Mouse (Mus musculus): Measurements from ENCODE around the gene Rfx4. TPM values are rescaled to one million over a fixed set of nuclear protein-coding genes. Genes with fewer than 3 reads are reported as not detected.

The Rfx4 gene
- polyA plus RNA-seq, 1 experiment from 2014 or later, result not detected

GRCm38 (mm10) chr10:84948970-84949683, 193.3 kb downstream of the Rfx4 start:
- Histone ChIP-seq H3K27me3 (ENCODE audit: control insufficient read depth, insufficient read depth, low read length) (no peaks in the 10 kb centered on the region), H3K4me2 (replicated peaks; ENCODE audit: low read depth) (no peak overlapping the region), H3K4me1 (replicated peaks; ENCODE audit: control insufficient read depth, insufficient read depth) (peaks cover 4% of the 10 kb centered on the region; the same call in 1 of the 2 replicates), H3K9ac (ENCODE audit: low read length) (no peak overlapping the region), H3K4me3 (ENCODE audit: low read depth, low read length) (no peak overlapping the region), H3K36me3 (ENCODE audit: control insufficient read depth, insufficient read depth, low read length) (peaks cover 3% of the 10 kb centered on the region; the same call in 1 of the 2 replicates), H3K27ac (replicated peaks) (peak overlapping the region; percentile 41), H3K9me3 (ENCODE audit: control insufficient read depth, low read length) (no peaks in the 10 kb centered on the region)
- 24% methylated on average over 8 of the region's 8 CpGs for WGBS
- TF ChIP-seq EP300 (optimal IDR thresholded peaks at IDR 0.05) (no peak), CTCF (IDR thresholded peaks at IDR 0.05; ENCODE audit: low read depth) (no peak)
- ATAC-seq (ENCODE audit: low FRiP score, low TSS enrichment) (0 out of 2 replicates have a peak, but pooled peaks have one; percentile 42), DNase-seq (ENCODE audit: low spot score) (no peak)

- no peak for DNase-seq (ENCODE audit: low spot score)
- Histone ChIP-seq H3K4me3 (ENCODE audit: low read depth, low read length) (no peak overlapping the region), H3K9ac (ENCODE audit: low read length) (no peak overlapping the region), H3K4me2 (replicated peaks; ENCODE audit: low read depth) (no peak overlapping the region), H3K36me3 (ENCODE audit: control insufficient read depth, insufficient read depth, low read length) (peaks cover 3% of the 10 kb centered on the region; the same call in 1 of the 2 replicates), H3K27me3 (ENCODE audit: control insufficient read depth, insufficient read depth, low read length) (no peaks in the 10 kb centered on the region), H3K9me3 (ENCODE audit: control insufficient read depth, low read length) (no peaks in the 10 kb centered on the region), H3K27ac (replicated peaks) (peak overlapping the region; percentile 41), H3K4me1 (replicated peaks; ENCODE audit: control insufficient read depth, insufficient read depth) (peaks cover 4% of the 10 kb centered on the region; the same call in 1 of the 2 replicates)
- 50% methylated on average over 3 of the region's 3 CpGs for WGBS
- TF ChIP-seq EP300 (optimal IDR thresholded peaks at IDR 0.05) (no peak), CTCF (IDR thresholded peaks at IDR 0.05; ENCODE audit: low read depth) (no peak)
- ATAC-seq (ENCODE audit: low FRiP score, low TSS enrichment), result no peak; the same call in 1 of the 2 replicates
Observed at GRCm38 (mm10) chr10:84949684-84950010, 193.8 kb downstream of the Rfx4 start.

DNA sequence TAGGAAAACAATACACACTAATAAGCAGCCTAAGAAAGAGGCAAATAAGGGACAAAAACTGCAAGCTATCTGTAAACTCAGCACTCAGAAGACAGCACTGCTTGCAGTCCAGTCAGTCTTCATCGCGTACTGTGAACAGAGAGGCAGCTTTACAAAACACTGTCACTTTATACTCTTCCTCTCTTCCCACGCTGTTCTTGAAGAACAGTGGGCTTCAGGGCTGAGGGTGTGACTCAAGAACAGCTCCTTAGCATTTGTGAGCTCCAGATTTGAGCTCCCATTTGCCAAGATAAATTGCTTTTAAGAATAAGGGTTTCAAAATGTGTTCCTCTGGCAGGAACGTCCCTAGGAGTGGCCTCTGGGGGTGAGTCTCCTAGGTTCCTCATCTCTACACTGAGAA, 194.5 kb downstream of the Rfx4 start:
- Histone ChIP-seq H3K36me3 (ENCODE audit: control insufficient read depth, insufficient read depth, low read length) (peaks cover 3% of the 10 kb centered on the region; the same call in 1 of the 2 replicates), H3K9me3 (ENCODE audit: control insufficient read depth, low read length) (no peaks in the 10 kb centered on the region), H3K9ac (ENCODE audit: low read length) (no peak overlapping the region), H3K4me1 (replicated peaks; ENCODE audit: control insufficient read depth, insufficient read depth) (peaks cover 4% of the 10 kb centered on the region; the same call in 1 of the 2 replicates), H3K4me2 (replicated peaks; ENCODE audit: low read depth) (no peak overlapping the region), H3K27me3 (ENCODE audit: control insufficient read depth, insufficient read depth, low read length) (no peaks in the 10 kb centered on the region), H3K27ac (replicated peaks) (no peak overlapping the region), H3K4me3 (ENCODE audit: low read depth, low read length) (no peak overlapping the region)
- ATAC-seq (ENCODE audit: low FRiP score, low TSS enrichment) (no peak), DNase-seq (ENCODE audit: low spot score) (no peak)
- TF ChIP-seq EP300 (optimal IDR thresholded peaks at IDR 0.05), result no peak
- TF ChIP-seq CTCF (IDR thresholded peaks at IDR 0.05; ENCODE audit: low read depth), result no peak
- WGBS, result 60% methylated on average over 4 of the region's 4 CpGs

GRCm38 (mm10) chr10:84954236-84954635, 198.4 kb downstream of the Rfx4 start:
- Histone ChIP-seq H3K36me3 (ENCODE audit: control insufficient read depth, insufficient read depth, low read length) (no peaks in the 10 kb centered on the region; the same call in 1 of the 2 replicates), H3K27me3 (ENCODE audit: control insufficient read depth, insufficient read depth, low read length) (no peaks in the 10 kb centered on the region), H3K4me3 (ENCODE audit: low read depth, low read length) (no peak overlapping the region), H3K9ac (ENCODE audit: low read length) (no peak overlapping the region), H3K4me1 (replicated peaks; ENCODE audit: control insufficient read depth, insufficient read depth) (0 out of 2 replicates have a peak, but pooled peaks cover 4% of the 10 kb centered on the region), H3K4me2 (replicated peaks; ENCODE audit: low read depth) (no peak overlapping the region), H3K9me3 (ENCODE audit: control insufficient read depth, low read length) (no peaks in the 10 kb centered on the region), H3K27ac (replicated peaks) (no peak overlapping the region)
- WGBS, result 95% methylated on average over 10 of the region's 10 CpGs
- no peak for TF ChIP-seq EP300 (optimal IDR thresholded peaks at IDR 0.05)
- no peak for TF ChIP-seq CTCF (IDR thresholded peaks at IDR 0.05; ENCODE audit: low read depth)
- ATAC-seq (ENCODE audit: low FRiP score, low TSS enrichment) (no peak), DNase-seq (ENCODE audit: low spot score) (no peak)

Other genes with a start within 250 kb of the Rfx4 start
- gene Ckap4, start 222.0 kb upstream of the Rfx4 start, polyA plus RNA-seq (2015; fragmentation: Nextera tagmentation; extraction: Ambion mirVana), result 55.7 and 59.2 TPM in 2 replicates
- 16.3 and 19.5 TPM in 2 replicates for gene Tcp11l2, start 179.4 kb upstream of the Rfx4 start, polyA plus RNA-seq (2015; fragmentation: Nextera tagmentation; extraction: Ambion mirVana)
- gene Polr3b, start 133.8 kb upstream of the Rfx4 start, polyA plus RNA-seq (2015; fragmentation: Nextera tagmentation; extraction: Ambion mirVana), result 4.5 and 4.9 TPM in 2 replicates
- 7.3 and 7.4 TPM in 2 replicates for gene Ric8b, start 161.6 kb downstream of the Rfx4 start, polyA plus RNA-seq (2015; fragmentation: Nextera tagmentation; extraction: Ambion mirVana)